Mouse (Mus musculus): ENCODE measurements around the gene Nell2. TPM values are rescaled to one million over a fixed set of nuclear protein-coding genes. Genes with fewer than 3 reads are reported as not detected.

The Nell2 gene
- 0.10 and 0.17 TPM in 2 replicates for polyA plus RNA-seq (2012; rRNA removed)

GRCm38 (mm10) chr15:95527948-95528861, at the start of gene Nell2:
TSS of gene Nell2 (minus strand) at chr15:95528559.

Other genes starting within 250 kb of the Nell2 start
- not detected in 2 replicates for gene Dbx2, start 127.4 kb upstream of the Nell2 start, polyA plus RNA-seq (2012; rRNA removed)

Data from liver, embryonic 18 days (tissue).